Mouse (Mus musculus): ENCODE measurements around the gene Lrrtm1.

Gene Lrrtm1

GRCm38 (mm10) chr6:77242601-77243406 is at the start of gene Lrrtm1:
Lrrtm1 (plus strand) TSS chr6:77242689.
- no peak for DNase-seq

DNA sequence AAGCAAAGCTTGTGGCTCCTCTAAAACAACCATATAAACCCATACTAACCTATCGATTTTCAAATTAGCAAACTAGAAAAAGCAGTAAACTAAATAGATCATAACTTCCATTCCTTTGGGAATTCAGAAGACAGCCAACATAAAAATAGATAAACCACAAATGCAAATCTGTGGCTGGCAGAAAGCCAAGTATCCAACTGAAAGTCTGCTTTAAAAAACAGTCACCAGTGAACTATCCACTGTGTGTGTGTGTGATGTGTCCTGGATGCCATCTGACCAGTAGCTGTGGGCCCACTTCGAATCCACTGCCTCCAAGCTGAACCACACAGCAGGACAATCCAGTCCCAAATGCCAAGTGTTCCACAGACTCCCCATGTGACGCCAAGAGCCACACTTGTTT is 45.8 kb upstream of the Lrrtm1 start:
- DNase-seq, result no peak

DNA sequence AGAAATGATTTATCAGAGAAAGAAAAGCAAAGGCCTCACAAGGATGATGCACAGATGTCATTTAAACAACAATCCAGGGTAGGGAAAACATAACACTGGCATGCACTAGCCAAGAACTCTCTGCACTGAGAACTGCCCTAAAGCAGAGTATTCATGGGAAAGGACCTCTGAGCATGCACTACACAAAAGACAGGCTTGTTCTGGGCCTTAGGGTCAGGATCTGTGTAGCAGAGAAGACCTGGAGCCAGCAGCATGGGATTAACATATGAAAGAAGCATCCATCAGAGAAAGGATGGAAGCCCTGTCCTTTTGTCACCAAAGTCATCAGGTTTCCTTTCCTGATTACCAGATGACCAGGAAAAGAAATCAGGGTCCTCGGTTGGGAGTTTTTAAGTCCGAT is 43.1 kb upstream of the Lrrtm1 start:
- no peak for DNase-seq

GRCm38 (mm10) chr6:77209183-77209582 is 33.3 kb upstream of the Lrrtm1 start:
- no peak for DNase-seq

- DNase-seq, result no peak
Observed at GRCm38 (mm10) chr6:77209929-77210328, 32.6 kb upstream of the Lrrtm1 start.

DNA sequence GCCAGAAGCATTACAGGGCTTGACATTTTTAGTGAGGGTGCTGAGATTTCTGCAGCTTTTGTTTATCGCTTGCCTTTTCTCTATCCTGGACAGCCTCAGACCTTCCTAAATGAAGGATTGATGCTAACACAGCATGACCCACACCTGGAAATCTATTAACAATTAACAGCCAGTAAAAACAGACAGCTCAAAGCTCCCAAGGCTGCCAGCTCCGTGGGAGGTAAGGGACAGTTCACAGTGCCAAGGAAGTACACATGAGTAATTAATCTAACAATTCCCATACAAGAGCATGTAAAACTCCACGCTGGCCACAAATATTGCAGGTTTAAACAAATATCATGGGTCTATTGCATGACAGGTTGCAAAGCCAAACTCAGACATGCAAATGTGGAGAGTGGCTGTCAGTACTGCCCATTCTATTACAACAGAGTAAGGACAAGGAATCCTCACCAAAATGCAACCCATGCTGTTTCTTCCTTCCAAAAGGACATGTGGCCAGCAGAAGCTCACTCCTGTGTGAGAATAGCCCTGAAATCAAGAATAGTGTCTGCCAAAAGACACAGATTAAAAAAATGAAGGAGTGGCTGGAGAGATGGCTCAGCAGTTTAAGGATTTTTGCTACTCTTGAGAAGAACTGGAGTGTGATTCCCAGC is 28.6 kb upstream of the Lrrtm1 start:
- DNase-seq, result no peak

GRCm38 (mm10) chr6:77215322-77215721 is 27.2 kb upstream of the Lrrtm1 start:
- no peak for DNase-seq

- no peak for DNase-seq
Observed at GRCm38 (mm10) chr6:77218875-77219274, 23.6 kb upstream of the Lrrtm1 start.

- DNase-seq, result no peak
Observed at GRCm38 (mm10) chr6:77220776-77221175, 21.7 kb upstream of the Lrrtm1 start.

GRCm38 (mm10) chr6:77222849-77223638 is 19.4 kb upstream of the Lrrtm1 start:
- DNase-seq, result no peak

- no peak for DNase-seq
Observed at GRCm38 (mm10) chr6:77240426-77240825, 2.1 kb upstream of the Lrrtm1 start.

DNA sequence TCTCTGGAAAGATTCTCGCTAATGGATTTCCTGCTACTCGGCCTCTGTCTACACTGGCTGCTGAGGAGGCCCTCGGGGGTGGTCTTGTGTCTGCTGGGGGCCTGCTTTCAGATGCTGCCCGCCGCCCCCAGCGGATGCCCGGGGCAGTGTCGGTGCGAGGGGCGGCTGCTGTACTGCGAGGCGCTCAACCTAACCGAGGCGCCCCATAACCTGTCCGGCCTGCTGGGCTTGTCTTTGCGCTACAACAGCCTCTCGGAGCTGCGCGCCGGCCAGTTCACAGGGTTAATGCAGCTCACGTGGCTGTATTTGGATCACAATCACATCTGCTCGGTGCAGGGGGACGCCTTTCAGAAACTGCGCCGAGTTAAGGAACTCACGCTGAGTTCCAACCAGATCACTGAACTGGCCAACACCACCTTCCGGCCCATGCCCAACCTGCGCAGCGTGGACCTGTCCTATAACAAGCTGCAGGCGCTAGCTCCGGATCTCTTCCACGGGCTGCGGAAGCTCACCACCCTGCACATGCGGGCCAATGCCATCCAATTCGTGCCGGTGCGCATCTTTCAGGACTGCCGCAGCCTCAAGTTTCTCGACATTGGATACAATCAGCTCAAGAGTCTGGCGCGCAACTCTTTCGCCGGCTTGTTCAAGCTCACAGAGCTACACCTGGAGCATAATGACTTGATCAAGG is 1.2 kb downstream of the Lrrtm1 start:
- DNase-seq, result no peak

DNA sequence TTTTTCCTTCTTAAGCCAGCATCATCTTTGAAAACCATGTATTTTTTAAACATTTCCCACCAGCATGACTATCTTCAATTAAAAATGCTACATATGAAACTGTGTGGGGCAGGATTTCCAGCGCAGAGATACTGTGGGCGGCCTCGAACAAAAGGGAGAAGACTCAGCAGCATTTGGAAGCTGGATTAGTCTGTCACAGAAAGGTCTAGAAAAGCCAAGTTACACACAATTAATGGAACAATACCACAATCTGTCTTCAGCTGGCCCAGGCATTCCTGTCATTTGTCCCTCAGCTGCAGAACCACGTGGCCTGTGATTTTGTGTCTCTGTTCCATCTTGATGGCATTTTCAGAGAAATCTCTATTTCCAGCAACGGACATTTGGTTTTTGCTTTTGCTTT is 11.0 kb downstream of the Lrrtm1 start:
- DNase-seq, result no peak

DNA sequence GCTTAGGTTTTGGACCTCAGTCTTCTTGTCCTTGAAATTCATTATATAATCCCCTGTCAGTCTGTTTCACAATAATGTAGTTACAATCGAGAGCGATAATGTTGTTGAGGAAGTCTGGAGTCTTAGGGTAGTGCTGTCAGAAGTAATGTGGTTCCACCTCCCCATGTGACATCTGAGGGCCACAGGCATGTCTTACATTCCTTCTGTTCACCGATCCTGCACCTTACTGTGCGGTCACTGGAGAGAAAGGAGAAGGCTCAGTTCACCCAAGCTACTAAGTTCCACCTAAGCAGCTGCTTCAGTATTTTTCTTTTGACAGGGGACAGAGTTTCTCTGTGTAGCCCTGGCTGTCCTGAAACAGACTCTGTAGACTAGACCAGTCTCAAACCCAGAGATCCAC is 13.9 kb downstream of the Lrrtm1 start:
- no peak for DNase-seq

DNA sequence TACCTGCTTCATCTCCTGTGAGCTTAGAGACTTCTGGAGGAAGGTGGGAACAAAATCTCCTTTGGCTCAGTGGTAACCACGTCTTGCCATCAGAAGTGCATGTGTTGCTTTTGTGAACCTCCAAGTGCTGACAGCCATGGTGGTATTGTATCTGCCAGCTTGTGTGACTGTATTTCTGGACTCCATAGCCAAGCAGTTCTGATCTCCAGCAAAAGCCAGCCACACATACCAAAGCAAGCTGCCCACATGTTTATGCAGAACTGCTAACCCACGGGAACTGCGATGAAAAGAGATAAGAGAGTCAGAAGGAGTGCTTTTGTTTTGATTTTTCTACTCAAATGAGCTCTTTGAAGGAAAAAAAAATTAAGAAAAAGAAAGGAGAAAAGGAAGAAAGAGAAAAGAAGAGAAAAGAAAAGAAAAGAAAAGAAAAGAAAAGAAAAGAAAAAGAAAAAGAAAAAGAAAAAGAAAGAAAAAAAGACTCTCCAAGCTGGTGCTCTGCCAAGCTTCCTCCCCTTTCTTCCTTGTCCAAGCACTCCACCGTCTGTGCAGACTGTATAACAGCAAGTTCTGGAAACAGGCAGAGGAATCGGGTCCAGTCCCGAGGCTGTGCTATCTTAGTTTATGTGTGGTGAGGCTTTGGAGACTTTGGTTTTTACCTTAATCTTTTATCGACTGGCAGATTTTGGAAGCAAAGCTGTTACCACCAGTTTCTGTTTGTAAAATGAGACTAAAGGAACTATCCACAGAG is 15.0 kb downstream of the Lrrtm1 start:
- DNase-seq, result no peak

DNA sequence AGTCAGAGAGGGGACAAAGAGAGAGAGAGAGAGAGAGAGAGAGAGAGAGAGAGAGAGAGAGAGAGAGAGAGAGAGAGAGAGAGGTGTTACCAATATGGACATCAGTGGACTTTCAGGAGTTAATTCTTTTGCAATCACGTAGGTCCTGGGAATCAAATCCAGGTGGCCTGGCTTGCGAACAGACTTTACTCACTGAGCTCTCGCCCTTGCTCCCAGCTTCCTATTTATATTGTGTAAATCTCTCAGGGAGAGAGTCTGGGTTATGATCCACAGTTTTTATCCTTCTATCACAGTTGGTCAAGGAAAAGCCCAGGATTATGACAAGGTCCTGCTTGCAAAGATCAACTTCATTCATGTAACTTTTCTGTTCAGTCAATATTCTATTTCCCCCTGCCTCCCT is 22.7 kb downstream of the Lrrtm1 start:
- DNase-seq, result no peak

DNA sequence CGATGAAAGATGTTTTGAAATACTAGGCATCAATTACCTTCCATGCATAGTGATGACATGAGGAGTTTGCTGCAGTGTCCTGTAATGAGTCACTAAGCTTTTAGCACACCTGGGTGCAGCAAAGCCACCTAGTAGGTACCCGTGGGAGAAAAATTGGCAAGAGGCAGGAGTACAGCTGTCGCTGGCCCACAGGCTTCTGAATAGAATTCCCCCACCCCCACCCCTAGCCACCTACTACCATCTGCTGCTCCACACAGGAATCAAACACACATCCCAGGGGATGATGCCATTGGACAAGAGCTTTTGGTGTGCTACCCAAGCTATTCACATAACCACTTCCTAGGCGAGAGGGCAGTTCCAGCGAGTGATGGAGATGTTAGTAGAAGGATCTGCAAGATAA is 36.3 kb downstream of the Lrrtm1 start:
- no peak for DNase-seq

DNA sequence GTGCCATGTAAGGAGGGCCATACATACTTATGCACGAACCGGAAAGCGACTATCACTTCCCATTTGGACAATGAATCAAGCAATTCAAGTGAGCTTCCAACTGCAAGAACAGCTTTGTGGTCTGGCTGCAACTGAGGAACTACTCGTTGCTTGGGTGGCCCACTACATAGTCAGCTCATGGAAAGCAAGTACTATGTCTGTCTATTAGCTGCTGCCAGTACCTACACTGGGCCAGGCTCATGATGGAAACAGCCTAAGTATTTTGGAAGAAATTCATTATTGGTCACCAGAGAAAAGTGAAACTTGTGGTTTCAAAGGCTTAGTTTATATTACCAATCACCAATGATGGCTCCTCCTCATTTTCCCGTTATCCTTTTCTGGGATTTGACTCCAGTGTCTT is 43.8 kb downstream of the Lrrtm1 start:
- no peak for DNase-seq

- DNase-seq, result no peak
Observed at GRCm38 (mm10) chr6:77288402-77288801, 45.9 kb downstream of the Lrrtm1 start.

DNA sequence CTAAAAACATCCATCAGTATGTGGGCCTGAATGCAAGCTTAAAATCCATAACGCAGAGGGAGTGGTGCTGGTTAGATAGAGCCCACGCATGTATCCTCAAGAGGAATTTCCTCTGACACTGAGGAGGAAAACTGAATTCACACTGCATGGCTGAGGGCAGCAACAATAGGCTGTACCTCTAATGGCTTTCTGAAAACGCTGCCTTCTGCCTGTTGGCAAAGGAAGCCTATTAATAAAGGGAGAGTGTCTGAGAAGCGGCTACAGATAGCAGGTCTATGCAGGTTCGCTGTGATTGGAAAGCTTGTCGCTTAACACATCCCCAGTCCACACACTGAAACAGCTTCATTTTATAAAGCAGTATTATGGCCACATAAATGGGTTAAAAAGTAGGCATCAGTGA is 48.9 kb downstream of the Lrrtm1 start:
- DNase-seq, result no peak

- DNase-seq, result no peak
Observed at GRCm38 (mm10) chr6:77301305-77301704, 58.8 kb downstream of the Lrrtm1 start.

GRCm38 (mm10) chr6:77306796-77307195 is 64.3 kb downstream of the Lrrtm1 start:
- DNase-seq, result no peak
